Mouse (Mus musculus): ENCODE data around the gene Gm20532.
A peak's percentile ranks its signal among the peaks of the same experiment; 100 is the strongest.

Gm20532 gene

GRCm38 (mm10) chr2:26627921-26628739, 41.7 kb downstream of the Gm20532 start, which contains the start of gene Fam69b:
TSS of gene Fam69b (plus strand) at chr2:26628457.
- DNase-seq: peak; percentile 54 to 57

- DNase-seq: no peak
Observed at GRCm38 (mm10) chr2:26628792-26629437, 42.5 kb downstream of the Gm20532 start.

GRCm38 (mm10) chr2:26632541-26633395, 46.3 kb downstream of the Gm20532 start:
- no peak for DNase-seq

GRCm38 (mm10) chr2:26633953-26634530, 47.6 kb downstream of the Gm20532 start:
- DNase-seq: no peak

- DNase-seq: no peak
Observed at GRCm38 (mm10) chr2:26634629-26635488, 48.4 kb downstream of the Gm20532 start.

- no peak for DNase-seq
Observed at GRCm38 (mm10) chr2:26635489-26636324, 49.3 kb downstream of the Gm20532 start.

- no peak for DNase-seq
Observed at GRCm38 (mm10) chr2:26636325-26636635, 49.8 kb downstream of the Gm20532 start.

- no peak for DNase-seq
Observed at GRCm38 (mm10) chr2:26637316-26637932, 51.0 kb downstream of the Gm20532 start.

- no peak for DNase-seq
Observed at GRCm38 (mm10) chr2:26638039-26638438, 51.6 kb downstream of the Gm20532 start.

- no peak for DNase-seq
Observed at GRCm38 (mm10) chr2:26638572-26638971, 52.1 kb downstream of the Gm20532 start.

GRCm38 (mm10) chr2:26639083-26639482, 52.6 kb downstream of the Gm20532 start:
- DNase-seq: peak; percentile 51 to 61

- peak; percentile 80 to 84 for DNase-seq
Observed at GRCm38 (mm10) chr2:26639838-26640830, 53.7 kb downstream of the Gm20532 start.

GRCm38 (mm10) chr2:26641006-26641647, 54.7 kb downstream of the Gm20532 start:
- DNase-seq: no peak

GRCm38 (mm10) chr2:26643942-26644341, 57.5 kb downstream of the Gm20532 start:
- no peak for DNase-seq

GRCm38 (mm10) chr2:26646643-26647293, 60.3 kb downstream of the Gm20532 start:
- DNase-seq: peak; percentile 48 to 64

GRCm38 (mm10) chr2:26654687-26655086, 68.2 kb downstream of the Gm20532 start:
- DNase-seq: no peak

GRCm38 (mm10) chr2:26657426-26657825, 71.0 kb downstream of the Gm20532 start:
- no peak for DNase-seq

- no peak for DNase-seq
Observed at GRCm38 (mm10) chr2:26661143-26661752, 74.8 kb downstream of the Gm20532 start.
